Mouse (Mus musculus) left cerebral cortex, adult 11 months (tissue): ENCODE results near the gene Gprin1.
"Not testable (repeated sequence)": the region's sequence is repeated elsewhere in the genome, so short reads cannot be mapped to it uniquely, and the experiment has no call there.

ENCODE experiments used
- DNase-seq: peaks from one replicate; pipeline ENCODE4 v3.0.0; 2022; ENCODE audit warnings: low spot score

Gprin1 gene

DNA sequence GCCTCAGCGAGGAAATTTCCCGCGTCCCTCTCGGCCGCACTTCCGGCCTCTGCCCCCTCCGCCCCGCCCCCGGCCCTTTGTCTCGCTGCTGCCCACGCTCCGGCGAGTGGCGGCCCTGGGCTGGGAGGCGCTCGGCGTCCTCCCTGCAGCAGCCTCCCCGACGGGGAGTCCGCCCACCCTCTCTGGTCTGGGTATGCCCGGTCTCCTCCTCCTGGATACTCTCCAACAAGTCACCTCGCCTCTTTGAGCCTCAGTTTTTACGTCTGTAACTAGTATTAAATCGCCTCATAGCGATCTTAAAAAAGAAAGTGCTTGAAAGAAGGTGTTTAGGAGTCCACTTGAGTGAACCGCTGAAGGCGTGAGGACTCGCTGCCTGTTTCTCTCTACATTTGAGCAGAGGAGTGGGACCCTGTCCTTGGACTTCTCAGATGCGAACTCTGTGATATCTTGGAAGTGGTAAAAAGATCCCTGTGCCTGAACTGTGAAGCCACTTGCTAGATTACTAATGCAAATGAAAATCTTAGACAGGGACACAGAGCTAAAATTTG, at the start of gene Gprin1:
Gprin1 (minus strand) TSS at position 11 of the 548 bp plus-strand sequence.
- DNase-seq = no peak

DNA sequence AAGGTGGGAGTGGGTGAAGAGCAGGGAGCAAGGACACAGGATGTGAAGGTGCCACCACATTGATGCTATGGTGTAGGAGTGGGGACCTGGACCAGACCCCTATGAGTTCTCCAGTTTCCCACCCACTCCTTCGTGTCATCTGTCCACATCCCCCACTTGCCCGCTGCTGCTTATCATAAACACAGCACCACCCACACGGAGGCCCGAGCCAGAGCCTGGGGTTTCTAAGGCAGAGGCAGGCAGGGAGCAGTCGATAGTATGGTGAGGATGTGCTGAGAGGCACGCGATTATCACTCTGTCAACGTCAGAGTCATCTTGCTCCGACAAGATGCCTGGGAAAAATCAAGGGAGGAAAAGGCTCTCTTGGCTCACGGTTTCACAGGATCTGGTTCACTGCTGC, 49.1 kb upstream of the Gprin1 start:
- no peak for DNase-seq

- DNase-seq = no peak
These were observed 48.4 kb upstream of the Gprin1 start for GRCm38 (mm10) chr13:54797861-54798643.

GRCm38 (mm10) chr13:54797356-54797755, 47.7 kb upstream of the Gprin1 start:
- DNase-seq = no peak

GRCm38 (mm10) chr13:54794843-54795242, 45.2 kb upstream of the Gprin1 start:
- DNase-seq = no peak

- DNase-seq = no peak
These were observed 44.4 kb upstream of the Gprin1 start for GRCm38 (mm10) chr13:54794002-54794577.

DNA sequence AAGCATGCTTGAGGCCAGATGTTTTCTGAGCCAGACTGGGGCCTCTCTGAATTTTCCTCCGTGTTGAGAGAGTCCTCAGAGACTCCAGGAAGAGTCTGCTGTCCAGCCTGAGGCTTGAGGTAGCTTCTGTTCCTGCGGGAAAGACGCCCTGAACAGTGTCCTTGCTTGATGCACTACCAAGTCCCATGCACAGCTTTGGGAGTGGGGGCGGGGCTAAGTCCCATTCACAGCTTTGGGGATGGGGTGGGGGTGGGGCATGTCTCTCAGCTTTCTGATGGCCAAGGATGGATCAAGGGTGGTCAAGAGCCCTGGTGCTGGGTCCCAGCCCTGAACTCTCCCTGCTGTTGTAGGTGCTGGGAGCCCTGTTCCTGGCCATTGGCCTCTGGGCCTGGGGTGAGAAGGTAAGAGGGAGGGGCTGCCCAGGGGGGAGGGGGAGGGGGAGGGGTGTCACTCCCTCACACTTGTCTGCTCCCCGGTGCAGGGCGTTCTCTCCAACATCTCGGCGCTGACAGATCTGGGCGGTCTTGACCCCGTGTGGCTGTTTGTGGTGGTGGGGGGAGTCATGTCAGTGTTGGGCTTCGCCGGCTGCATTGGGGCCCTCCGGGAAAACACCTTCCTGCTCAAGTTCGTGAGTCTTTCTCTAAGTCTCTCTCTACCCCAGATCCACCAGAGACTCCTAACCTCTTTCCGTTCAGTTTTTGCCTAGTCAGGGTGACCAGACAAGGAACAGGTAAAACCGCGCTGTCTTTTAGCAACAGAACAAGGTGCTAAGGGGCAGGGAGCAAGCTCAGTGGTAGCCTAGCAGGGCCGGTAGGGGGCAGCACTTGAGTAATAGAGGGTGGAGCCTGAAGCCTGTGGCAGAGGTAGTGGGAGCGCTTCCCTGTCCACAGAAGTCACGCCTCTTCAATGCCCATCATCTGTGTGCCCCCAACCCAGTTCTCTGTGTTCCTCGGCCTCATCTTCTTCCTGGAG, 42.9 kb upstream of the Gprin1 start:
- no peak for DNase-seq

DNA sequence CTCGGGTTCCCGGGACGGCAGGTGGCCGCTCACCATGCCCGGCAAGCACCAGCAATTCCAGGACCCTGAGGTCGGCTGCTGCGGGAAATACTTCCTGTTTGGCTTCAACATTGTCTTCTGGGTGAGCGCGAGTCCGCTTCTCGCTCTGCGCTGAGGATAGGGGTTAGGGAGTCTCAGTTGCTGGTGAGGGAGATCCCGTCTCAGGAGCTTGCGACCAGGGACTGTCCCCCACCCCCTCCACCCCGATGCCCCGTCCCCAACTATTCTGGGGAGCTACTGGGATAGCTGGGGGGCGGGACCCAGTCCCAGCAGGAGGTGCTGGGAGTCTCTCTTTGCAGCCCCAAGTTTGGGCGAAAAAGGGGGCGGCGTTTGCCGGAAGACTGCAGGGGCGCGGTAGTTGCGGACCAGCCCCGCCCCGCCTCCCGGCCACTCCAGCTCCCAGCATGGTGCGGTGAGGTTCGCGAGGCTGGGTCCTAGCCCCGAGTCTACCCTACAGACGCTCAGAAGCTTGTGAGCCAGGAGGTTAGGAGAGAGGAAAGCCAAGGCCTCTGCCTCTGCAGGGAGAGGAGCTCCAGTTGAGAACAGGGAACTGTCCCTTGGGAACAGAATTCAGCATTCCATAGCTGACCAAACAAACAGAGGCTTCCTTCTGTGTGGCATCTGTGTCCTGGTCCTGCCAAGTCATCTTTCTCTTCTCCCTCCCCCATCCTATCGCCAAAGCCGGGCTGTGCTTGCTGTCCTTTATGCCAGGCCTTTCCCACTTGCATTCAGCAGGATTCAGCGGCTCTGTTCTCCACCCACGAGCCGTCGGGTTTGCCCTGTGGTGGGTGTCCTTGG, 40.1 kb upstream of the Gprin1 start:
- DNase-seq = no peak

DNA sequence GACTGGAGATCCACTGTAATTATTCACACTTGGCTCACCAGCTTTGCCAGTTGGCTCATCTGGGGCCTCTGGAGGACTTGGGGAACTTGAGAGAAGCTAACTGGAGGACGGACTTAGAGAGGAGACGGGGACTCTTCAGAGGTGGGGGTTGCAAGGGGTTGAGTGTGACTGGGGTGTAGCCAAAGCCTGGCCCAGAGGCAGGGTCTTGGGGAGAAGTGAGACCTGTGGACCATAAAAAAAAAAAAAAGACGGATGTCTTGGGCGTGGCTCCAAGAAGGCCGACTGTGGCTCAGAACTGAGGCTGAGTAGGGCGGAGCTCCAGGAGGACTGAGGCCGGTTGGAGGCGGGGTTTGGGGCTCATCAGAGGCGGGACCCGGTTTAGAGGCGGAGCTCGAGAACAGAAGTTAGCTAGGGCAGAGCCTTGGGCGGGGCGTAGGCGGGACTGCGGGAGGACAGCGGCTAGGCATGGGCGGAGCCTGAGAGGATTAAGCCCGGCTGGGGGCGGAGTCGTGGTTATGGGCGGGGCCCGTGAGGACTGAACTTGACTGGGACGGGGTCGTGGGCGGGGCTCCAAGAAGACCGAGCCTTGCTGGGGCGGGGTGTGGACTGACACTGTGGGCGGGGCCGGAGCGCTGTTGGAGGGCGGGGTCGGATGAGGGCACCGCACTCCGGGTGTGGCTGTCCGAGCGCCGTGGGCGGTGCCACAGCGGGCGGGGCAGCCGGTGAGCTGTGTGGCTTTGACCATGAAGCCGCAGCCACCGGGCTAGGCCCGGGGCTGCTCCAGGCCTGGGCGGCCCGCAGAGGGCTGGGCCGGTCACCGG, 39.3 kb upstream of the Gprin1 start, which contains the start of gene Tspan17:
Tspan17 (plus strand) TSS at position 638 of the 821 bp plus-strand sequence.
- DNase-seq = peak; percentile 94

GRCm38 (mm10) chr13:54787591-54787990, 37.9 kb upstream of the Gprin1 start:
- DNase-seq = not testable (repeated sequence)

DNA sequence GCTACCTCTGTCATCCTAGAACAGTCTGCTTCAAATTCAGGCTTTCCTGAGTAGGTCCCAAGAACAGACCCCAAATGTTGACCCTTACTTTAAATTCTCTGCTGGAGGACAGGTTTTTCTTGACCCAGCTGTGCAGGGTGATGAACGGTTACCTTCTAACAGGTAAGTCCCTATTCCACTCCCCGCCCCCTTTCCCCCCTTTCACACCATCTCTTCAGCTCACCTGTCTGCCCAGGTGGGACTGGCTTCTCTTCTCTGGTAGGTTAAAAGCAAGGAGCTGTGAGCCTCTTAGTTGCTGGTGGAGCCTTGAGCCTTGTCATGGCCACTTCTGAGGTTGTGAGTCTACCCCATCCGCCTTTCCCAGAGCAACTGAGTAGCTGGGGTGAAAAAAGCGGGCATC, 34.0 kb upstream of the Gprin1 start, which contains the start of gene Eif4e1b:
Eif4e1b (plus strand) TSS at position 301 of the 400 bp plus-strand sequence.
- no peak for DNase-seq

GRCm38 (mm10) chr13:54783235-54783634, 33.6 kb upstream of the Gprin1 start:
- no peak for DNase-seq

- no peak for DNase-seq
These were observed 31.4 kb upstream of the Gprin1 start for GRCm38 (mm10) chr13:54781086-54781485.

DNA sequence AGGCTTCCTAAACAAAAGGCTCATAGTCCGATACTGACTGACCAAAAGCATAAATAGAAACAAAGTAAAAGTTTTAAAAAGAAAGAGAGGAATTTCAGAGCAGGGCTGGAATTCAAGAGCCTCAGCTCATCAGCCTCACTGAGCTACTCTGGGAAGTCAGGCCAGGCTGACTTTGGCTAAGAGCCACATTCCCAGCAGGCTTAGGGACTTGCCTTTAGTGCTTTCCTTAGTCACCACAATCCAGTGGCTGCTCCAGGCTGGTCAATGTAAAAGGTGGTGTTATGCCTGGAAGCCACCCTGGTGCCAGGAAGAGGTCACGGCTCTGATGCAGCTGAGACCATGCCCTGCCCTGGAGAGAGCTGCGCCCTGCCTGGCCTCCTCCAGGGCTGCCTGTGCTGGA, 30.9 kb upstream of the Gprin1 start:
- no peak for DNase-seq

GRCm38 (mm10) chr13:54767012-54767411, 17.3 kb upstream of the Gprin1 start:
- DNase-seq = no peak

GRCm38 (mm10) chr13:54766192-54766768, 16.6 kb upstream of the Gprin1 start, which contains the start of gene Sncb:
Gene Sncb, minus strand, starts transcription at chr13:54766595.
- DNase-seq = no peak

- DNase-seq = no peak
These were observed 15.9 kb upstream of the Gprin1 start for GRCm38 (mm10) chr13:54765281-54766191.

DNA sequence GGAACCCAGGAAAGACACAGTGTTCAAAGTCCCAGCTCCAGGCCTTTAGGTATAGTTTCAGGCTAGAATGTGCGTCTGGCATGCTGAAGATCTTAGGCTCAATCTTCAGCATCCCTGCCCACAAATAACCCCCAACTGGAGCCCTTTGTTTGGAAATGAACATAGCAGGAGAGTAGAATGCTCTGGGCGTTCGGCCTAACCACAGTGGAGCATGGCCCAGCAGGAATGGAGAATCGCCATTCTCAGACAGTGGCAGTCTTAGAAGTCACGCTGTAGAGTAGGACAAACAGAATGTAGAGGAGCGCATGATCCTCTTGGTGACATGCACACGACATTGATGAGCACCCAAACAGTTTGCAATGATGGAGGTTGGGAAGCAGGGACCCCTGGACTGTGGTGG, 11.2 kb upstream of the Gprin1 start:
- no peak for DNase-seq
